Mouse (Mus musculus) MEL (cell line): Measurements from ENCODE around the gene Nefh.

Source experiments
- CTCF ChIP-seq, 3 experiments: IDR thresholded peaks in 2 of 3; conservative IDR thresholded peaks in 1 of 3; 2 replicates each; pipeline ENCODE4 v1.5.1; 2011 to 2012; ENCODE audit warnings: low read length in 3 of 3, low read depth in 2 of 3, mild to moderate bottlenecking in 2 of 3, improper control_type of control experiment in 1 of 3, inconsistent platforms in 1 of 3, mixed read lengths in 1 of 3, moderate library complexity in 1 of 3; ENCODE audit not compliant: control insufficient read depth in 1 of 3, insufficient read depth in 1 of 3, poor library complexity in 1 of 3, severe bottlenecking in 1 of 3
- E2F4 ChIP-seq: IDR thresholded peaks from 2 replicates; pipeline ENCODE4 v1.6.1; 2011; ENCODE audit warnings: low read depth, low read length, improper control_type of control experiment, borderline replicate concordance
- ELF1 ChIP-seq: IDR thresholded peaks from 2 replicates; pipeline ENCODE4 v1.6.1; 2014; ENCODE audit warnings: low read depth, mild to moderate bottlenecking, inconsistent platforms, low read length, improper control_type of control experiment, moderate library complexity
- GATA1 ChIP-seq: IDR thresholded peaks from 2 replicates; pipeline ENCODE4 v1.6.1; 2011; ENCODE audit warnings: low read depth, low read length, improper control_type of control experiment
- HCFC1 ChIP-seq: IDR thresholded peaks from 2 replicates; pipeline ENCODE4 v1.6.1; 2012; ENCODE audit warnings: low read depth, mild to moderate bottlenecking, inconsistent platforms, low read length, improper control_type of control experiment, moderate library complexity
- POLR2A ChIP-seq, 2 experiments: IDR thresholded peaks; 2 replicates each; pipeline ENCODE4 v1.6.1; 2011 to 2012; ENCODE audit warnings: low read length in 2 of 2, mild to moderate bottlenecking in 2 of 2, control low read depth in 1 of 2, improper control_type of control experiment in 1 of 2, low read depth in 1 of 2, moderate library complexity in 1 of 2; ENCODE audit not compliant: control insufficient read depth in 1 of 2, insufficient read depth in 1 of 2, poor library complexity in 1 of 2
- RCOR1 ChIP-seq: IDR thresholded peaks from 2 replicates; pipeline ENCODE4 v1.6.1; 2012; ENCODE audit warnings: low read depth, mild to moderate bottlenecking, inconsistent platforms, low read length, improper control_type of control experiment
- TCF12 ChIP-seq: IDR thresholded peaks from 2 replicates; pipeline ENCODE4 v1.6.1; 2014; ENCODE audit warnings: low read depth, mild to moderate bottlenecking, inconsistent platforms, low read length, improper control_type of control experiment, moderate library complexity
- USF1 ChIP-seq: IDR thresholded peaks from 2 replicates; pipeline ENCODE4 v1.6.1; 2014; ENCODE audit warnings: low read depth, mild to moderate bottlenecking, inconsistent platforms, low read length, improper control_type of control experiment, moderate library complexity
- ZC3H11A ChIP-seq: IDR thresholded peaks from 2 replicates; pipeline ENCODE4 v1.6.1; 2012; ENCODE audit warnings: low read depth, mild to moderate bottlenecking, inconsistent platforms, low read length, improper control_type of control experiment

GRCm38 (mm10) chr11:4974376-4975122 is 26.7 kb upstream of the Nefh start:
- TF ChIP-seq ELF1 (peak; percentile 57; the same call in 1 of the 2 replicates), TCF12 (no peak), ZC3H11A (no peak), CTCF (IDR thresholded peaks at IDR 0.05 in 2 of 3, conservative IDR thresholded peaks at IDR 0.05 in 1 of 3; ENCODE audit: control insufficient read depth in 1 of 3, insufficient read depth in 1 of 3, low read depth in 2 of 3, low read length in 3 of 3, poor library complexity in 1 of 3, severe bottlenecking in 1 of 3) (no peak), HCFC1 (0 out of 2 replicates have a peak, but pooled peaks have one; percentile 36), GATA1 (no peak), USF1 (no peak), E2F4 (no peak), POLR2A (IDR thresholded peaks at IDR 0.05; ENCODE audit: control insufficient read depth in 1 of 2, insufficient read depth in 1 of 2, low read depth in 1 of 2, low read length in 2 of 2, poor library complexity in 1 of 2) (peak; percentile 27 to 63; a peak in 2 of 4 replicates), RCOR1 (0 out of 2 replicates have a peak, but pooled peaks have one; percentile 47)
